Mouse (Mus musculus) testis, postnatal 14 days (tissue): ENCODE results near the gene Acot13.
A peak's percentile ranks its signal among the peaks of the same experiment; 100 is the strongest.
"Not testable (repeated sequence)": the region's sequence is repeated elsewhere in the genome, so short reads cannot be mapped to it uniquely, and the experiment has no call there.

Experiments
- DNase-seq: peaks from one replicate; pipeline ENCODE4 v3.0.0; 2021; ENCODE audit warnings: low spot score

Acot13 gene

DNA sequence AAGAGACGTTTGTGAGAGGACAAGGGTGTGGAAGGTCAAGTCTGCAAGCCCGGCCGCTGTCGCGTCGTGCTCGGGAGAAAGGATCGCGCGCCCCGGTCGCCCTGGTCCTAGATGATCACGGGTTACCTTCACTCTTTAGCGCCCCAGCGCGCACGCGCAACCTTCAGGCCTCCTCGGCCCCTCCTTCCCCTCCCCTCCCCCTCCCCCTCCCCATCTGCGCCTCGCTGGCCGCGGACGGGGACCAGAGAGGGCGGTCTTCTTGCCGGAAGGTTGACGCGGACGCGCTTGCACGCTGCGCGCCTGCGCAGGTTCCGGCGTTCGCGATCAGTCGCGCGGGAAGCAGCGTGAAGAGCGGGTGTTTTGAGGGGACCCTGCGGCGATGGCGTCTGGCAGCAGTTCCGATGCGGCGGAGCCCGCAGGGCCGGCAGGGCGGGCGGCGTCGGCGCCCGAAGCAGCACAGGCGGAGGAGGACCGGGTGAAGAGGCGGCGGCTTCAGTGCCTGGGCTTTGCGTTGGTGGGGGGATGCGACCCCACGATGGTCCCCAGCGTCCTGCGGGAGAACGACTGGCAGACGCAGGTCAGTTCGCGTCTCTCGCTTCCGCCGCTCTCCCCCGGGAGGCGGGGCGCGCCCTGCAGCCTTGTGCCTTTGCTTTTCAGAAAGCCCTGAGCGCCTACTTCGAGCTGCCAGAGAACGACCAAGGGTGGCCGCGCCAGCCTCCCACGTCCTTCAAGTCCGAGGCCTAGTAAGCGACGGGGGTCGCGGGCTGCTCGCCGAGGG, at the start of gene Acot13, which contains the start of gene Tdp2:
Gene Acot13 (minus strand): TSS at position 188 of the 778 bp plus-strand sequence.
Gene Tdp2 (plus strand): TSS at position 327 of the 778 bp plus-strand sequence.
- DNase-seq, result peak; percentile 94

- no peak for DNase-seq
Observed at GRCm38 (mm10) chr13:24880704-24881103, 49.4 kb upstream of the Acot13 start.

DNA sequence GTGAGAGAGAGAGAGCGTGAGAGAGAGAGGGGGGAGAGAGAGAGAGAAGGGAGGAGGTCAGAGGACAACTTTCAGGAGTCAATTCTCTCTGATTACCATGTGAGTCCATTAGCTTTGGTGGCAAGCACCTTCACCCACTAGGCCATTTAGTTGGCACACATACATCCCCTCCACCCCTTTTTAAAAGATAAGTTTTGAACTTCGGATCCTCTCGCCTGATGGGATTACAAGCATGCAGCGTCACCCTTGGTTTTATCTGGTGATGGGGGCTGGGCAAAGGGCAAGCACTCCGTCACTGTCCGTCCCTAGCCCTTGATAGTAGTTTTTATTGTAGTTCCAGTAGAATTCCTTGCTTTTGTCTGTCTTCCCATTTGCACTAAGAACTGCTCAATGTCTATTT, 48.9 kb upstream of the Acot13 start:
- no peak for DNase-seq

GRCm38 (mm10) chr13:24879359-24880040, 48.2 kb upstream of the Acot13 start:
- peak; percentile 12 for DNase-seq

DNA sequence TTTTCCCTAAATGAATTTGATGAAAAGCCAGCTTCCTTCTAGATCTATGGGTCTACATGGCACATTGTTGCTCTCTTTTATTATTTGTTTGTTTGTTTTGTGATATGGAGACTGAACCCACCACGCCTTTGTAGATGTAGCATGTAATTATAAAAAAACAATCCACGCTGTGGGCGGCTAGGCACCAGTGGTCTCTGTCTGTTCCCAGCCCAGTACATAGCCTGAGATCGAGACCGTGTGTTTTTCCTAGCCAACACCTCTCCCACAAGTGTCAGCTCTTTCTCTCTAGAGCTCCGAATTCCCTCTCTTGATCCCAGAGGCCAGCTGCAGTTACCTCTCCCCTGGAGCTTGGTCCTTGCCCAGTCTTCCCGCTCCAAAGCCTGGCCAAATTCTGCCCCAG, 36.9 kb upstream of the Acot13 start:
- DNase-seq, result no peak

DNA sequence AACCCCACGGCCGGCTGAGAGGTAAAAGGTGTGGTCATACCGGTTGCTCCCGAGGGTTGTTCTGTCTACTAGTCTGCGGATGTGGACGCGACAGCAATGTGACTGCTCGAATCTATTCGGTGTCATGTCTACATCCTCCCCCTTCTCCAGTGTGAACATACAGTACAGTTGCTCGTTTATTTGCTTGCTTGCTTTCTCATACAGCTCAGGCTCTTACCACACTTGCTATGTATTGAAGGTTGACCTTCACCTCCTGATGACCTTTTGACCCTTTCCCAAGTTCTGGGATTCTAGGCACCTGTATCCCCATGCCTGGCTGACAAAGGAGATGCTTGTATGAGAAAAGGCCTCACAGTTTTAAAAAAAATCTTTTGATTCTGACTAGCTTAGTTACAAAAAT, 36.4 kb upstream of the Acot13 start:
- no peak for DNase-seq

DNA sequence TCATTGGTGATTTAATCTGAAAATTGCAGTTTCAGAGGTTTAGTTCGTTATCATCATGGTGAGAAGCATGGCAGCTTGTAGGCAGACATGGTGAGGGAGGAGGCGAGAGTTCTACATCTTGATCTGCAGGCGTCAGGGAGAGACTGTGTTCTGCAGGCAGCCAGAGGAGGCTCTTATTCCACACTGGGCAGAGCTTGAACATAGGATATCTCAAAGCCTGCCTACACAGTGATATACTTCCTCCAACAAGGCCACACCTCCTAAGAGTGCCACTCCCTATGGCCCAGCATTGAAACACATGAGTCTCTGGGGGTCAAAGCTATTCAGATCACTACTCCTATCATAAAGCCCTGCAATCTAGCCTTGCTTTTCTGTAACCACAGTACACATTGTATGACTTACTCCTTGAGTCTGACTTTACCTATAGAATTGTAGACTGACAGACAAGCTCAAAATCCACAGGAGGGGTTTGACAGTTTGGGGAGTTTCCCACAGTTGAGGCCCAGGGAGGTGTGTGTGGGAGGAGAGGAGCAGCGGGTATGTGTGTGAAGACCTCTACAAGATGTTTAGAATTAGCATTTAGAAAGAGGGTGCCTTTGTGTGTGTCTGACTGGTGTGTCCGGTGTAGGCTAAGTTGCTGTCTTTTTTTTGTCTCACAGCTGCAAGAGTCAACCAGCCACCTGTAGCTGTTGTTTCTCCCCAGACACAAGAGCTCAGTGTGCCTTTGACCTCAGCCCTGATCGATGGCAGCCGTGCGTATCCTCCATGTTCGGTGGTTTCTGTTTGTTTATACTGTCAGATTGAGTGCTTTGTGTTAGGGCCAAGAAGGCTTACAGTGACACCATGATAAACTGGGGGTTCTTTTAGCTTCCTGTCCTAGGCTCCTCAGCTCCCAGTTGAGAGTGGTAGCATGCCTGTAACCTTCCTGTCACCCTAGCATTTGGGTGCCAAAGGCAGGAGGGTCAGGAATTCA, 35.4 kb upstream of the Acot13 start:
- DNase-seq, result no peak

DNA sequence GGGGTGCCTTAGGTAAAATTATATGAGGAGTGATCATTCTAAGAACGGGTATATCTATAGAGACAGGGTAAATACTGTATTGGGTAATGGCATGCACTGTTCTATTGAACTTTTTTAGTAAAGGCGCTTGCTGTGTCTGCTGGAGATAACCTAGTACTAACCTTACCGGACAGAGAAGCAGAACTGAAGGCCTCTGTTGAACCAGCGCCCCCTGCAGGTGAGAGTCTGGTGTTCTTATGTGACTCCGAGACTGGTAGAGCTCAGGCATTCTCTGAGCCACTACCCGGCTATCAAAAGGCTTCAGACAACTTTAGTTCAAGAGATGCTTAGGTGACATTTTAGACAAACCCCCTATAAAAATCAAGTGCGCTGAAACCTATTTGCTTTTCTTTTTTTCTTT, 31.2 kb upstream of the Acot13 start:
- peak; percentile 32 for DNase-seq

- DNase-seq, result no peak
Observed at GRCm38 (mm10) chr13:24862021-24862420, 30.7 kb upstream of the Acot13 start.

DNA sequence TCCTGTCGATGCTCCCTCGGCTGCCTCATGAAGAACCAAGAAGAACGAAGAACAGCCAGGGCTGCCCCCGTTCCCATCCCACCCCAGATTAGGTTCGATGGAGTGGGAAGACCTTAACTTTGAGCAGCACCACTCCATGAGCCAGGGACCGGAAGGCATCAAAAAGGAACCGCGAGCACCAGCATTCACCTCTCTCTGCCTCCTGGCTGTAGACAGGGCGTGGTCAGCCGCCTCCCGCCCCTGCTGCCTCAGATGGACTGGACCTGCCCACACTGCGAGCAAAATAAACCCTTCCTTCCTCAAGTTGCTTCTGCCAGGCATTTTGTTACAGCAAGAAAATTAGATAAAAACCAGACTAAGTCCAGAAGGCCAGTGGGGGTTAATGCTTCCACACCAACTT, 29.7 kb upstream of the Acot13 start:
- DNase-seq, result no peak

- no peak for DNase-seq
Observed at GRCm38 (mm10) chr13:24859115-24859514, 27.8 kb upstream of the Acot13 start.

DNA sequence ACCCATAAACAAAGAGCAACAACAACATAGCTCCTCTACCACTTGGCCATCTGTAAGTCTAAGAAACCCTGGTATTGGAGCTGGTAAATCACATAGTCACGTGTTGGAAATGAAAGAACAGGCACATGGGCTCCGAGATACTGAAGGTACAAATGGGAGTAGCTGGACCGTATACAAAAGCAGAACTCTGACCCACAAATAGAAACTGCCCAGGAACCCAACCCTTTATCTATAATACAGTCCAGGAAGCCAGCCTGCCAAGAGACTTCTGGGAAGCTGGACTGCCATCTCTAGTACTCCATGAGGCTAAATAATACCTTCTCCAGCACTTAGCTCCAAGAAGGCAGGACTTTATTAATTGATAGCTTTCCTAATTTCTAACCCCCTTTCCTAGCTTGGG, 21.2 kb upstream of the Acot13 start:
- no peak for DNase-seq

DNA sequence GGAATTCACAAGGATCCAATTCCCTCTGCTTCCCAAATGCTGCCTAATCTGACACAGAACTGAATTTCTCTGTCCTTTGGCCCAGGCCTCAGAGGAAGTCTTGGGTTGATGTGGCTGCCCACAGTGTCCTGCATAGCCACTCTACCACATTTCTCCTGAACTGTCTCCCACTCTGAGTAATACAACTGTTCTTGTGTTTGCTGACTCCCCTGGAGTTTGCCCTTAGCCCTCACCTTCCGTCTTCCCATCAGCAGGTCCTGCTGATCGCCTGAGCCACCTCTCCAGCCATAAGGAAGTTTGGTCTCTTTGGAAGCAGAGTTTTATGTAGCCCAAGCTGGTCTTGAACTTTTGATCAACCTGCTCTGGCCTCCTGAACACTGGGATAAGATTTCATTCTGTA, 20.6 kb upstream of the Acot13 start:
- no peak for DNase-seq

GRCm38 (mm10) chr13:24849318-24849717, 18.0 kb upstream of the Acot13 start:
- no peak for DNase-seq

- peak; percentile 54 for DNase-seq
Observed at GRCm38 (mm10) chr13:24844983-24845955, 13.9 kb upstream of the Acot13 start, which contains the start of gene D130043K22Rik. Gene D130043K22Rik, plus strand, starts transcription at chr13:24845135.

DNA sequence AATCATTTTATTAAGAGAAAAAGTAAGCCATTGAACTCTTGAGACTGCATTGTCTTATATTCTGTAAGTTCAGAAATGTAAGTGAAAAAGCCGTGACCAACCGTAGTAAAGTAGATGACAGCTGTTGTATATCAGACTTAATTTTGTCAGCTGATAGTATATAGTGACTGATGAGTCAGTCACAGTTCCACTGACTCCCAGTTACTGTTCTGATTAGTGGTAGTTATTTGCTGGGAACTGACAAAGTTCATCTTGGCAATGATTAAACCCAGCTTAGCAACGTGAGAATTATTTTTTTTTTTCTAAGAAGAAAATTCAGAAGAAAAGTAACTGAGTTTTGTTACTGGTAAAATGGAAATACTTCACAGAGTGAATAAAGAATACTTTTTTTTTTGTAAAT, 10.4 kb upstream of the Acot13 start:
- DNase-seq, result no peak

GRCm38 (mm10) chr13:24839831-24840230, 8.5 kb upstream of the Acot13 start:
- DNase-seq, result no peak

GRCm38 (mm10) chr13:24837765-24838164, 6.4 kb upstream of the Acot13 start:
- DNase-seq, result not testable (repeated sequence)

- no peak for DNase-seq
Observed at GRCm38 (mm10) chr13:24832811-24833155, 1.4 kb upstream of the Acot13 start.

GRCm38 (mm10) chr13:24832131-24832810, 931 bp upstream of the Acot13 start:
- no peak for DNase-seq
